Mouse (Mus musculus) ES-E14 (cell line): ENCODE measurements at regions not wholly inside any gene's neighbourhood (a gene's known extent, or its start where the extent isn't known, plus 50 kb on each side); places are given as distances from the start of the nearest gene placed in this dataset.

Experiments used
- HCFC1 ChIP-seq: IDR thresholded peaks from 2 replicates; pipeline ENCODE4 v1.6.1; 2012; ENCODE audit warnings: low read length, inconsistent platforms, borderline replicate concordance; ENCODE audit not compliant: insufficient read depth
- MAFK ChIP-seq: IDR thresholded peaks from 2 replicates; pipeline ENCODE4 v1.6.1; 2014; ENCODE audit warnings: mild to moderate bottlenecking, low read depth, low read length, inconsistent platforms; ENCODE audit not compliant: insufficient read depth

GRCm38 (mm10) chr17:69821473-69821872, 147.4 kb upstream of the Dlgap1 start:
- no peak for TF ChIP-seq MAFK
- TF ChIP-seq HCFC1, result no peak
